Mouse (Mus musculus): ENCODE measurements at regions not wholly inside any gene's neighbourhood (a gene's known extent, or its start where the extent isn't known, plus 50 kb on each side); places are given as distances from the start of the nearest gene placed in this dataset.

GRCm38 (mm10) chr9:84295891-84296290 is 370.9 kb downstream of the Bckdhb start:
- DNase-seq (ENCODE audit: low read depth), result no peak

- DNase-seq (ENCODE audit: low read depth), result no peak
These were observed 371.5 kb downstream of the Bckdhb start for GRCm38 (mm10) chr9:84296456-84296855.

- DNase-seq (ENCODE audit: low read depth), result peak; percentile 18
These were observed 379.5 kb downstream of the Bckdhb start for GRCm38 (mm10) chr9:84304398-84304797.

- DNase-seq (ENCODE audit: low read depth), result no peak
These were observed 393.9 kb downstream of the Bckdhb start for GRCm38 (mm10) chr9:84318811-84319210.

- no peak for DNase-seq (ENCODE audit: low read depth)
These were observed 394.4 kb downstream of the Bckdhb start for GRCm38 (mm10) chr9:84319338-84319737.

GRCm38 (mm10) chr9:84323145-84323544 is 398.2 kb downstream of the Bckdhb start:
- DNase-seq (ENCODE audit: low read depth), result no peak

GRCm38 (mm10) chr9:84331083-84331602 is 406.2 kb downstream of the Bckdhb start:
- no peak for DNase-seq (ENCODE audit: low read depth)

- DNase-seq (ENCODE audit: low read depth), result peak; percentile 68
These were observed 418.6 kb downstream of the Bckdhb start for GRCm38 (mm10) chr9:84343435-84344095.

- DNase-seq (ENCODE audit: low read depth), result no peak
These were observed 425.3 kb downstream of the Bckdhb start for GRCm38 (mm10) chr9:84350223-84350622.

- DNase-seq (ENCODE audit: low read depth), result no peak
These were observed 429.5 kb downstream of the Bckdhb start for GRCm38 (mm10) chr9:84354409-84354808.

- DNase-seq (ENCODE audit: low read depth), result no peak
These were observed 431.2 kb downstream of the Bckdhb start for GRCm38 (mm10) chr9:84356167-84356566.

- no peak for DNase-seq (ENCODE audit: low read depth)
These were observed 434.9 kb downstream of the Bckdhb start for GRCm38 (mm10) chr9:84359879-84360278.

GRCm38 (mm10) chr9:84360484-84360883 is 435.5 kb downstream of the Bckdhb start:
- no peak for DNase-seq (ENCODE audit: low read depth)

GRCm38 (mm10) chr9:84363478-84363877 is 438.5 kb downstream of the Bckdhb start:
- DNase-seq (ENCODE audit: low read depth), result no peak

GRCm38 (mm10) chr9:84369200-84369599 is 444.3 kb downstream of the Bckdhb start:
- DNase-seq (ENCODE audit: low read depth), result no peak

GRCm38 (mm10) chr9:84370260-84370659 is 445.3 kb downstream of the Bckdhb start:
- DNase-seq (ENCODE audit: low read depth), result no peak

GRCm38 (mm10) chr9:84375746-84376145 is 450.8 kb downstream of the Bckdhb start:
- DNase-seq (ENCODE audit: low read depth), result no peak

GRCm38 (mm10) chr9:84376621-84377020 is 451.7 kb downstream of the Bckdhb start:
- no peak for DNase-seq (ENCODE audit: low read depth)

GRCm38 (mm10) chr9:84381942-84382341 is 457.0 kb downstream of the Bckdhb start:
- DNase-seq (ENCODE audit: low read depth), result no peak

GRCm38 (mm10) chr9:84389831-84390230 is 464.9 kb downstream of the Bckdhb start:
- no peak for DNase-seq (ENCODE audit: low read depth)

- no peak for DNase-seq (ENCODE audit: low read depth)
These were observed 469.8 kb downstream of the Bckdhb start for GRCm38 (mm10) chr9:84394536-84395314.

GRCm38 (mm10) chr9:84399481-84399880 is 474.5 kb downstream of the Bckdhb start:
- DNase-seq (ENCODE audit: low read depth), result no peak

Data from naive thymus-derived CD4-positive, alpha-beta T cell, adult 2 months (primary cell).